Mouse (Mus musculus) spleen, adult 2 months (tissue): Measurements from ENCODE around the gene Cars2. TPM values are rescaled to one million over a fixed set of nuclear protein-coding genes. Genes with fewer than 3 reads are reported as not detected.

ENCODE experiments used
- DNase-seq, 2 experiments: peaks; one replicate each; pipeline versions ENCODE4 v3.0.0 to v3.0.0-alpha.2; 2012 to 2021; ENCODE audit warnings: low spot score in 2 of 2, low read depth in 1 of 2
- H3K27ac ChIP-seq: fragments of 200-500 bp; 2 replicates; pipeline ENCODE4 v1.5.1; 2012; ENCODE audit warnings: low read length, inconsistent platforms; ENCODE audit not compliant: insufficient read depth
- H3K27me3 ChIP-seq: fragments of 200-500 bp; 2 replicates; pipeline ENCODE4 v1.6.1; 2012; ENCODE audit warnings: mild to moderate bottlenecking, moderate library complexity, low read length, inconsistent platforms; ENCODE audit not compliant: control insufficient read depth, insufficient read depth
- H3K36me3 ChIP-seq: fragments of 200-500 bp; 2 replicates; pipeline ENCODE4 v1.6.1; 2012; ENCODE audit warnings: mild to moderate bottlenecking, low read length, inconsistent platforms; ENCODE audit not compliant: control insufficient read depth, insufficient read depth
- H3K4me1 ChIP-seq: fragments of 200-500 bp; 2 replicates; pipeline ENCODE4 v1.6.1; 2011; ENCODE audit warnings: inconsistent platforms; ENCODE audit not compliant: control insufficient read depth, insufficient read depth, insufficient read length
- H3K4me3 ChIP-seq: fragments of 200-500 bp; 2 replicates; pipeline ENCODE4 v1.5.1; 2011; ENCODE audit warnings: mild to moderate bottlenecking, inconsistent platforms; ENCODE audit not compliant: insufficient read depth, insufficient read length; ENCODE audit errors: extremely low read depth
- CTCF ChIP-seq: fragments of 200-500 bp; IDR thresholded peaks from 2 replicates; pipeline ENCODE4 v1.5.1; 2011; ENCODE audit warnings: mild to moderate bottlenecking, inconsistent platforms; ENCODE audit not compliant: insufficient read depth, insufficient read length, insufficient replicate concordance; ENCODE audit errors: extremely low read depth
- POLR2A ChIP-seq: fragments of 200-500 bp; IDR thresholded peaks from 2 replicates; pipeline ENCODE4 v1.6.1; 2011; ENCODE audit warnings: low read depth, low read length, inconsistent platforms
- WGBS: fragments of 180-500 bp; shearing (Covaris S2); methylation state at CpG from one replicate; pipeline ENCODE4 v1.1.7; 2018; 5-methylcytosine and 5-hydroxymethylcytosine counted together
- polyA plus RNA-seq: library from polyadenylated mRNA; depleted of rRNA; stranded (reverse); fragments of >200 nt; gene quantifications from 2 replicates; pipeline ENCODE4 v1.2.3, GENCODE M21; 2012

Gene Cars2
- polyA plus RNA-seq, 1 experiment = 29.8 TPM

DNA sequence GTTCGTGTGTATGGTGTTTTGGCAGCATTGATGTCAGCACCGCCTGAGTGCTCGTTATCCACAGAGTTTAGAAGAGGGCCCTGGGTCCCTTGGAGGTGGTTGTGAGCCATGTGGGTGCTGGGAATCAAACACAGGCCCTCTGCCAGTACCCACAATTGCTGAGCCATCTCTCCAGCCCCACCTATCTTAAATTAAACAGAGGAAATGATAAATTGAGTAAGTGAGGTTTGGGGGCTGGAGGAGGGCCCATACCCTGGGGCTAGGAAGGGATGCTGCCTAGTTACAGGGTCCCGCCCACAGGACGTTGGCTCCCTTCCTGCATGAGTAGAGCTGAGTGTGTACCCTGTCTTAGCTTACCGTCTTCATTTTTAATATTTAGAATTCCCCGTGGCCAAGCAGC, 14.1 kb upstream of the Cars2 start:
- Histone ChIP-seq H3K4me1 (no peaks in the 10 kb centered on the region), H3K4me3 (no peak overlapping the region), H3K36me3 (peaks cover 12% of the 10 kb centered on the region), H3K27ac (no peak overlapping the region), H3K27me3 (no peaks in the 10 kb centered on the region)
- DNase-seq = no peak
- no peak for TF ChIP-seq POLR2A
- no peak for TF ChIP-seq CTCF
- WGBS = 76% methylated on average over 7 of the region's 7 CpGs

DNA sequence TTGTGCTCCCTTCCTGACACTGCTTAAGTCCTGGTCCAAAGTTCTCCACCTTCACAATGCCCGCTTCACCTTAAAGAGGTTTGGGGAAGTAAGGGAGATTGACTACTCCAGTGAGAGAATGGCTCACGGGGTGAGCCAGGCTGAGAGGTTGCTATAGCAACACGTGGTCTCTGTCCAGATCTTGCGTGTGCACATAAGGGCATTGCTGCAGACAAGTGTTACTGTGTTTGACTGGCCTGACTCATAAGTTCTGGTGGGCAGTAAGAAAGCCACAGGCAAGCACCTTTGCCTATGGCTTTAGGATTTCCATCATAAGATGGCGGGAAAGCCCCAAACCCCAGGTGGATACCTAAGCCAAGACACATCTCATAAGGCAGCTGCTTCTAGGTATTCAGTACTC, 13.7 kb upstream of the Cars2 start:
- H3K4me1 ChIP-seq = peaks cover 3% of the 10 kb centered on the region; the same call in 1 of the 2 replicates
- no peak overlapping the region for H3K4me3 ChIP-seq
- H3K27ac ChIP-seq = no peak overlapping the region
- no peak for DNase-seq
- H3K36me3 ChIP-seq = peaks cover 12% of the 10 kb centered on the region
- no peak for TF ChIP-seq POLR2A
- TF ChIP-seq CTCF = no peak
- 68% methylated on average over 5 of the region's 5 CpGs for WGBS
- no peaks in the 10 kb centered on the region for H3K27me3 ChIP-seq

- H3K4me1 ChIP-seq = peaks cover 5% of the 10 kb centered on the region; the same call in 1 of the 2 replicates
- WGBS = 87% methylated on average over 9 of the region's 9 CpGs
- TF ChIP-seq POLR2A = no peak
- TF ChIP-seq CTCF = no peak
Measured at GRCm38 (mm10) chr8:11560220-11560619, 9.6 kb upstream of the Cars2 start.

GRCm38 (mm10) chr8:11559511-11559910, 8.9 kb upstream of the Cars2 start:
- H3K4me1 ChIP-seq = peaks cover 5% of the 10 kb centered on the region; the same call in 1 of the 2 replicates
- no peak overlapping the region for H3K4me3 ChIP-seq
- no peak overlapping the region for H3K27ac ChIP-seq
- DNase-seq = no peak
- H3K36me3 ChIP-seq = peaks cover 12% of the 10 kb centered on the region
- whole genome bisulfite sequencing = 68% methylated on average over 3 of the region's 3 CpGs
- TF ChIP-seq CTCF (no peak), POLR2A (no peak)
- no peaks in the 10 kb centered on the region for H3K27me3 ChIP-seq

More at GRCm38 (mm10) chr8:11560220-11560619, 9.6 kb upstream of the Cars2 start:
- peaks cover 12% of the 10 kb centered on the region for H3K36me3 ChIP-seq
- DNase-seq = no peak
- H3K27me3 ChIP-seq = no peaks in the 10 kb centered on the region
- no peak overlapping the region for H3K4me3 ChIP-seq
- no peak overlapping the region for H3K27ac ChIP-seq

- WGBS = under 1% methylated on average over 67 of the region's 67 CpGs
- Histone ChIP-seq H3K27me3 (no peaks in the 10 kb centered on the region), H3K27ac (peak overlapping the region; percentile 98), H3K4me1 (peaks cover 8% of the 10 kb centered on the region; the same call in 1 of the 2 replicates), H3K36me3 (peaks cover 6% of the 10 kb centered on the region), H3K4me3 (peak overlapping the region; percentile 98)
- peak; percentile 95 to 98 for DNase-seq
- TF ChIP-seq POLR2A (peak; percentile 100), CTCF (no peak)
Measured at GRCm38 (mm10) chr8:11557768-11558629, 7.4 kb upstream of the Cars2 start.

DNA sequence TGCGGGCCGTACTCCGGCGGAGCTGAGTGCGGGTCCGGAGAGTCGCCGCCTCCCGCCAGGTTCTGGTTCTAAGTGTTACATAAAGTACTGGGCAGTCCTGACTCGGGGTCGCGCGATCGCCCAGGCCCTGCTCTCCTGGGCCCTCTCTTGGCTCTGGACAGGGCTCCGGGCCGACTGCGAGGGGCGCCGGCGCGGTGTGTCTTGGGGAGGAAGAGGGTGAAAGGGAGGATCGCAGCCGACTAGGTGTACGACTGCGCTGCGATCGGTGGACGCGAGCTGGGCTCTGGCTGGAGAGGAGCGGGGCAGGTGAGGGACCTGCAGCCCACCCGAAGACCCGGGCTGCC, 6.8 kb upstream of the Cars2 start:
- H3K27ac ChIP-seq = peak overlapping the region; percentile 98
- peaks cover 6% of the 10 kb centered on the region for H3K36me3 ChIP-seq
- H3K4me1 ChIP-seq = peaks cover 8% of the 10 kb centered on the region; the same call in 1 of the 2 replicates
- TF ChIP-seq CTCF = no peak
- no peak for TF ChIP-seq POLR2A
- H3K27me3 ChIP-seq = no peaks in the 10 kb centered on the region
- DNase-seq = peak; percentile 9 to 41
- H3K4me3 ChIP-seq = peak overlapping the region; percentile 74
- WGBS = under 1% methylated on average over 32 of the region's 32 CpGs
